Mouse (Mus musculus) liver, embryonic 15.5 days (tissue): ENCODE results near the gene Camk2d. TPM values are rescaled to one million over a fixed set of nuclear protein-coding genes. Genes with fewer than 3 reads are reported as not detected.

Experiments used
- ATAC-seq: fragments of 200-750 bp; cut with Nextera tagmentation; 2 replicates; pipeline ENCODE4 v1.8.0; 2017; ENCODE audit warnings: moderate number of reproducible peaks, mild to moderate bottlenecking, moderate library complexity; ENCODE audit not compliant: insufficient read depth
- H3K27ac ChIP-seq: fragments of 300-500 bp; sonication (generic); replicated peaks from 2 replicates; pipeline ENCODE4 v1.5.1; 2015; ENCODE audit warnings: mild to moderate bottlenecking, inconsistent platforms
- H3K27me3 ChIP-seq: fragments of 300-500 bp; sonication (generic); 2 replicates; pipeline ENCODE4 v1.6.1; 2015; ENCODE audit warnings: mild to moderate bottlenecking, inconsistent platforms
- H3K36me3 ChIP-seq: fragments of 300-500 bp; sonication (generic); replicated peaks from 2 replicates; pipeline ENCODE4 v1.6.1; 2015; ENCODE audit warnings: moderate library complexity, mild to moderate bottlenecking, inconsistent platforms
- H3K4me1 ChIP-seq: fragments of 300-500 bp; sonication (generic); replicated peaks from 2 replicates; pipeline ENCODE4 v1.6.1; 2015; ENCODE audit warnings: inconsistent platforms
- H3K4me2 ChIP-seq: fragments of 300-500 bp; sonication (generic); 2 replicates; pipeline ENCODE4 v1.6.1; 2015; ENCODE audit warnings: moderate library complexity, mild to moderate bottlenecking, inconsistent platforms
- H3K4me3 ChIP-seq: fragments of 300-500 bp; sonication (generic); replicated peaks from 2 replicates; pipeline ENCODE4 v1.5.1; 2015; ENCODE audit warnings: mild to moderate bottlenecking, inconsistent platforms
- H3K9ac ChIP-seq: fragments of 300-500 bp; sonication (generic); 2 replicates; pipeline ENCODE4 v1.6.1; 2015; ENCODE audit warnings: moderate library complexity, mild to moderate bottlenecking, inconsistent platforms
- H3K9me3 ChIP-seq: fragments of 300-500 bp; sonication (generic); replicated peaks from 2 replicates; pipeline ENCODE4 v1.6.1; 2016; ENCODE audit warnings: inconsistent platforms
- WGBS: fragments of 180-500 bp; shearing (Covaris S2); methylation state at CpG from one replicate; pipeline ENCODE4 v1.1.7; 2015; ENCODE audit warnings: mixed read lengths; ENCODE audit not compliant: insufficient replicate concordance; 5-methylcytosine and 5-hydroxymethylcytosine counted together
- polyA plus RNA-seq: library from polyadenylated mRNA; unstranded; fragments of >200 nt; fragmentation: Nextera tagmentation; extraction: Ambion mirVana; gene quantifications from 2 replicates; pipeline ENCODE4 v1.2.1, GENCODE M21; 2015

Camk2d gene
- polyA plus RNA-seq, 1 experiment from 2014 or later: 3.8 TPM

DNA sequence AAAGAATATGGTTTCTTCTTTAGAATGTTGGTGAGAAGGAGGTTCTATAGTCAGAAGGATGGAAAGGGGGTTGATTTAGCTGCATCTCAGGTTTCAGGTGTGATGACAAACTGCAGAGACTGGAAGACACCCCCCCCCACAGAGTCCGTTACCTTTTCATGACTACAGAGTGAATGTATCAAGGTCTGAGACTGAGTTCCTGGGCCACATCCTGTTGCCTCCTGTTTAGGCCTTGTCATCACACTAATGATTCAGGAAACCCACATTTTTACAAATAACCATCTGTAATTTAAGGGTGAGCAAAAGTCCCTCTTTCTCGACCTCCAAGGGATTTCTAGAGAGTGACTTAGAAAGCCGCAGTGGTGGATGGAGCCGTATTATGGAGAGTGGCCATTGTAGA is 131.3 kb downstream of the Camk2d start:
- Histone ChIP-seq H3K36me3 (no peaks in the 10 kb centered on the region), H3K9me3 (no peaks in the 10 kb centered on the region), H3K9ac (no peak overlapping the region), H3K27me3 (no peaks in the 10 kb centered on the region), H3K4me1 (no peaks in the 10 kb centered on the region), H3K4me3 (no peak overlapping the region), H3K27ac (no peak overlapping the region), H3K4me2 (no peak overlapping the region)
- no peak for ATAC-seq
- 75% methylated on average over 4 of the region's 4 CpGs for WGBS

- no peak overlapping the region for H3K4me3 ChIP-seq
- 71% methylated on average over 5 of the region's 5 CpGs for WGBS
- H3K9ac ChIP-seq: no peak overlapping the region
- no peak for ATAC-seq
- H3K27me3 ChIP-seq: no peaks in the 10 kb centered on the region
- H3K4me2 ChIP-seq: no peak overlapping the region
- no peaks in the 10 kb centered on the region for H3K4me1 ChIP-seq
- no peaks in the 10 kb centered on the region for H3K9me3 ChIP-seq
- no peak overlapping the region for H3K27ac ChIP-seq
- no peaks in the 10 kb centered on the region for H3K36me3 ChIP-seq
Measured at GRCm38 (mm10) chr3:126730411-126730810, 134.3 kb downstream of the Camk2d start.

DNA sequence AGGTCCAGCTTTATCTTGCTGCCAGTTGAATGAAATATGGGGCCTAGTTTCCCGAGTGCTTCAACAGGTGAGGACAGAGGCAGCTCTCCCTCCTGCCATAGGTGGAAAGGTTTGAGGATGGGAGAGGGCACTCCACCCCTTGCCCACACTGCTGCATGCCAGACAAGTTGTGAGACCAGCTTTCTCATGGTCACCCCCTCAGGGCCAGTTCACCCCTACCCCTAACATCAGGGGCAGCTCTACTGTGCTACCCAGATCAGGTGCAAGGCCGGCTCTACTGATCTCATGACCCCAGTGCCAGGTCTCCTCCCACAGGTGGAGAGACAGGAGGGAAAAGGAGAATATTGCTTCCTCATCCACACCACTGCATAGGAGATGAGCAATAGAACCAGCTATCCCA is 136.2 kb downstream of the Camk2d start:
- Histone ChIP-seq H3K4me1 (no peaks in the 10 kb centered on the region), H3K4me3 (no peak overlapping the region), H3K27ac (no peak overlapping the region), H3K27me3 (no peaks in the 10 kb centered on the region), H3K36me3 (no peaks in the 10 kb centered on the region), H3K9me3 (no peaks in the 10 kb centered on the region), H3K4me2 (no peak overlapping the region), H3K9ac (no peak overlapping the region)
- no peak for ATAC-seq
- whole genome bisulfite sequencing: 63% methylated on average over 2 of the region's 2 CpGs

GRCm38 (mm10) chr3:126734533-126734932 is 138.4 kb downstream of the Camk2d start:
- Histone ChIP-seq H3K4me3 (no peak overlapping the region), H3K4me1 (no peaks in the 10 kb centered on the region), H3K36me3 (no peaks in the 10 kb centered on the region), H3K4me2 (no peak overlapping the region), H3K9ac (no peak overlapping the region), H3K27me3 (no peaks in the 10 kb centered on the region), H3K9me3 (no peaks in the 10 kb centered on the region), H3K27ac (no peak overlapping the region)
- ATAC-seq: no peak
- 58% methylated on average over 2 of the region's 2 CpGs for WGBS

DNA sequence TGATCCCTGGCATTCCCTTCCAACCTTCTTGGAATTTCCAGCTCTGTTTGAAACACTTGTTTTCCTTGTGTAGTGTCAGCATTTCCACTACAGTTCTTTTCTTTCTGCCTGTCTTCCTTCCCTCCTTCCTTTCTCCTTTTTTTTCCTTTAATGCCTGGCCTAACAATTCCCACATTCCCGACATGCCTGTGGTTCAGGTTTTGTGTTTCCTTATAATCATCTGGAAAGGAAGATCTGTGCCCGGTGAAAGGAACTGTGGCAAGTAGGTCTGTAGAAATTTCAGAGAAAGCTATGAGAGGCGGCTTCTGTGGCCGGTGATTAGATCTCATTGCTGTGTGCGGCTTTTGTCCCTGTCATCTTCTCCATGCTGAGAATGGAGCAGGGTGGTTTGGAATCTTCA is 139.1 kb downstream of the Camk2d start:
- Histone ChIP-seq H3K4me1 (no peaks in the 10 kb centered on the region), H3K27me3 (no peaks in the 10 kb centered on the region), H3K27ac (no peak overlapping the region), H3K36me3 (no peaks in the 10 kb centered on the region), H3K9me3 (no peaks in the 10 kb centered on the region), H3K9ac (no peak overlapping the region), H3K4me3 (no peak overlapping the region), H3K4me2 (no peak overlapping the region)
- 54% methylated on average over 5 of the region's 5 CpGs for WGBS
- ATAC-seq: no peak

- ATAC-seq: no peak
- Histone ChIP-seq H3K27me3 (no peaks in the 10 kb centered on the region), H3K9me3 (no peaks in the 10 kb centered on the region), H3K4me3 (no peak overlapping the region), H3K27ac (no peak overlapping the region), H3K36me3 (no peaks in the 10 kb centered on the region), H3K4me1 (no peaks in the 10 kb centered on the region), H3K4me2 (no peak overlapping the region), H3K9ac (no peak overlapping the region)
- WGBS: 75% methylated on average over 2 of the region's 2 CpGs
Measured at GRCm38 (mm10) chr3:126737128-126737527, 141.0 kb downstream of the Camk2d start.

- no peaks in the 10 kb centered on the region for H3K36me3 ChIP-seq
- no peaks in the 10 kb centered on the region for H3K27me3 ChIP-seq
- no peak overlapping the region for H3K4me3 ChIP-seq
- no peak overlapping the region for H3K27ac ChIP-seq
- H3K9ac ChIP-seq: no peak overlapping the region
- no peak overlapping the region for H3K4me2 ChIP-seq
- H3K4me1 ChIP-seq: no peaks in the 10 kb centered on the region
- no peak for ATAC-seq
- H3K9me3 ChIP-seq: no peaks in the 10 kb centered on the region
- 48% methylated on average over 1 of the region's 1 CpGs for WGBS
Measured at GRCm38 (mm10) chr3:126740146-126740545, 144.0 kb downstream of the Camk2d start.

GRCm38 (mm10) chr3:126744432-126745133 is 148.5 kb downstream of the Camk2d start:
- WGBS: 61% methylated on average over 3 of the region's 3 CpGs
- Histone ChIP-seq H3K4me3 (no peak overlapping the region), H3K9ac (no peak overlapping the region), H3K27ac (no peak overlapping the region), H3K9me3 (no peaks in the 10 kb centered on the region), H3K36me3 (no peaks in the 10 kb centered on the region), H3K4me2 (no peak overlapping the region), H3K4me1 (no peaks in the 10 kb centered on the region), H3K27me3 (no peaks in the 10 kb centered on the region)
- no peak for ATAC-seq

DNA sequence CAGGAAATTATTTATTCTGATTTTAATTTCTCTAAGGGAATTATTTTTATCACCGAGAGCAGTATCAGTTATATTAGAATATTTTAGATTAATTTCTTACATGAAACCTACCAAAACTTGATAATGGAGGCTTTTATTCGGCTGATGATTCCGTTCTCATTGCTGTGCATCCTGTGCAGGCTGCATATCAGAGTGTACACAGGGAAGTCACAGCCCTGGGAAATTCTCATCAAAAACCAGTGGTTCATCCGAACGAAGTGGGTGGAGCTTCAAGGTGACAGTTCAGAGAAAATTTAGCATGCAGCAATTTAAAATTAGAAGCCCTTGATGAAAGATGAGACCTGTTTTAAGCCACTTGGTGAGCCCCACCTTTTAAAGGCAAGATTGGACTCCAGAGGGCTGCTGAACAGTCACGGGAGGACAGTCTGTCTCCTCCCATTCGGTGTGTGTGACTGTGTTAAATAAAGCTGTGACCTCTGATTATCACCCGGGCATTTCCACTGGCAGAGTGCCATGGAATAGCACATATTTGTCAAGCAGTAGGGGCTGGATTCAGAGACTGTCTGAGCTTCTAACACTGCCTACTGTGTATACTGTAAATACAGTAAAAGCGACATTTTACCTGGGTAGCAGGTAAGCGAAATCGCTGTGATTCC is 150.2 kb downstream of the Camk2d start:
- H3K9ac ChIP-seq: no peak overlapping the region
- no peaks in the 10 kb centered on the region for H3K27me3 ChIP-seq
- no peak overlapping the region for H3K4me2 ChIP-seq
- no peak overlapping the region for H3K27ac ChIP-seq
- H3K9me3 ChIP-seq: no peaks in the 10 kb centered on the region
- 55% methylated on average over 11 of the region's 11 CpGs for WGBS
- no peak overlapping the region for H3K4me3 ChIP-seq
- H3K4me1 ChIP-seq: no peaks in the 10 kb centered on the region
- no peak for ATAC-seq
- no peaks in the 10 kb centered on the region for H3K36me3 ChIP-seq

GRCm38 (mm10) chr3:126747628-126748027 is 151.5 kb downstream of the Camk2d start:
- Histone ChIP-seq H3K27ac (no peak overlapping the region), H3K36me3 (no peaks in the 10 kb centered on the region), H3K4me1 (no peaks in the 10 kb centered on the region), H3K27me3 (no peaks in the 10 kb centered on the region), H3K4me3 (no peak overlapping the region), H3K9ac (no peak overlapping the region), H3K9me3 (no peaks in the 10 kb centered on the region), H3K4me2 (no peak overlapping the region)
- ATAC-seq: no peak
- WGBS: 62% methylated on average over 3 of the region's 3 CpGs

DNA sequence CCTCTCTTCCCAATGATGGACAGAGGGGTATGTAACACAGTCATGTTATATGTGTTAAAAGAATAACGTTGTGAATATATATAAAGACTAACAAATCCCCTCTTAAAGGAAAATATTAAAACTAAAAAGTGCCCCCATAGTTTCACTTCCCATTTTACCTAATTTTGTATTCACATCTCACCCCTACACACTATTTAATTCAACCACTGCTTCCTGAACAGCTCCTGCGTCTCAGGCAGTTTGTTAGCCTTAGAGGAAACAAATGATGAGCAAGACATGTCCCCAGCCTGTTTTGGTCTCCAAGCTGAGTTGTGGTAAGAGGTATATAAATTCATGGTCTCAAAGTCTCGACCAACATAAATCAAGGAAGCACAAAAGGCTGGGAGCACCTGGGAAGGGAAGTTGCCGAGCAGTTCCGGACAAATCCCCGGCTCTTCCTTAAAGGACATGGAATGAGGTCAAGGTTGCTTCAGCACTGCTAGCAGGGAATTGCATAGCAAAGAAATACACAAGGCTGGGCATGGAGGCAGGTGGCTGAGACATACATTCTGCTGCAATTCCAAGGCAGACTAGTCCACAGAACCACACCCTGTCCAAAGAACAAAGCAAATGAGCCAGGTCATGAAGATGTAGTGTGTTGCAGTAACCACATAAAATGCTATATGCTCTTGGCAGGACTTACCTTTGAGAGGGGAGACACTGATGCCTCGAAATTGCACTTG is 155.4 kb downstream of the Camk2d start:
- no peak overlapping the region for H3K4me3 ChIP-seq
- H3K27me3 ChIP-seq: no peaks in the 10 kb centered on the region
- no peak for ATAC-seq
- no peaks in the 10 kb centered on the region for H3K36me3 ChIP-seq
- H3K27ac ChIP-seq: no peak overlapping the region
- no peaks in the 10 kb centered on the region for H3K9me3 ChIP-seq
- no peak overlapping the region for H3K4me2 ChIP-seq
- 18% methylated on average over 7 of the region's 7 CpGs for WGBS
- no peaks in the 10 kb centered on the region for H3K4me1 ChIP-seq
- H3K9ac ChIP-seq: no peak overlapping the region
